In genomic region chr5:111506821-111507220, GRCm38 (mm10) we compare ENCODE assay signal across 9 mouse cellular contexts.
DNase-seq lines count a peak whose midpoint lies in the region; ATAC-seq and TF ChIP-seq lines count a peak whose summit lies in the region.
"Had no signal": no experiment of that assay in that cellular context is flagged by ENCODE, and none has a peak within 500 bp of the region (broad histone marks: within the 10 kb centered on the region; RNA-seq: fewer than 3 reads in every experiment).

No protein-coding gene starts in this region.

- H3K36me3 ChIP-seq in forebrain, embryonic 16.5 days (ENCODE audit: control insufficient read depth, insufficient read depth), result no peaks in the 10 kb centered on the region
- H3K36me3 ChIP-seq in forebrain, embryonic 15.5 days, result no peaks in the 10 kb centered on the region
- H3K36me3 ChIP-seq in liver, embryonic 14.5 days (replicated peaks; ENCODE audit: control insufficient read depth, insufficient read depth, low read depth), result no peaks in the 10 kb centered on the region
- H3K36me3 ChIP-seq: neural tube, embryonic 12.5 days had no signal

- H3K4me2 ChIP-seq in forebrain, embryonic 16.5 days (ENCODE audit: low read length), result no peak overlapping the region
- H3K4me2 ChIP-seq in forebrain, embryonic 15.5 days (replicated peaks), result no peak overlapping the region
- H3K4me2 ChIP-seq in liver, embryonic 14.5 days (ENCODE audit: low read depth), result peak overlapping the region; percentile 27
- H3K4me2 ChIP-seq: neural tube, embryonic 12.5 days had no signal

- no peak overlapping the region for H3K9ac ChIP-seq in forebrain, embryonic 16.5 days (replicated peaks; ENCODE audit: low read depth, low read length)
- H3K9ac ChIP-seq in forebrain, embryonic 15.5 days (replicated peaks), result no peak overlapping the region
- H3K9ac ChIP-seq in liver, embryonic 14.5 days (replicated peaks), result no peak overlapping the region
- H3K9ac ChIP-seq: neural tube, embryonic 12.5 days had no signal

- intact Hi-C loops in heart, postnatal 36 days (cut with DNase I), result loop anchor here (2.0 kb wide), 1 partner anchor 34 kb away; no protein-coding TSS in a partner anchor

- DNase-seq in heart, postnatal 36 days, result peak; percentile 52 to 60
- DNase-seq in liver, embryonic 14.5 days (ENCODE audit: low read depth in 3 of 3, low spot score in 3 of 3), result peak in 2 of 3 experiments; percentile 23 to 29
- no peak for DNase-seq in testis, postnatal 10 days (ENCODE audit: low spot score)
- no peak for DNase-seq in cerebellum, adult 18-20 months
- no peak for DNase-seq in Muller cell, postnatal 12 days (ENCODE audit: inconsistent ontology term)

- no peak for TF ChIP-seq CTCF in liver, embryonic 14.5 days (IDR thresholded peaks at IDR 0.05; ENCODE audit: low read depth)

- 0 out of 2 replicates have a peak, but pooled peaks have one; percentile 23 for ATAC-seq in forebrain, embryonic 16.5 days
- no peak for ATAC-seq in forebrain, embryonic 15.5 days (replicated peaks)
- peak; percentile 29; the same call in 1 of the 2 replicates for ATAC-seq in common myeloid progenitor, adult 5-6 weeks (replicated peaks; ENCODE audit: low read depth, poor library complexity, severe bottlenecking)
- ATAC-seq in liver, embryonic 14.5 days (ENCODE audit: insufficient read depth), result peak; percentile 77

- no peak overlapping the region for H3K4me3 ChIP-seq in forebrain, embryonic 16.5 days (replicated peaks; ENCODE audit: low read length)
- no peak overlapping the region for H3K4me3 ChIP-seq in forebrain, embryonic 15.5 days
- no peak overlapping the region for H3K4me3 ChIP-seq in liver, embryonic 14.5 days (ENCODE audit: insufficient read depth in 1 of 2, low read depth in 2 of 2, low read length in 2 of 2)
- H3K4me3 ChIP-seq: neural tube, embryonic 12.5 days had no signal

- no peaks in the 10 kb centered on the region for H3K9me3 ChIP-seq in forebrain, embryonic 16.5 days (ENCODE audit: control insufficient read depth, low read length)
- H3K9me3 ChIP-seq in forebrain, embryonic 15.5 days, result no peaks in the 10 kb centered on the region
- no peaks in the 10 kb centered on the region for H3K9me3 ChIP-seq in liver, embryonic 14.5 days (ENCODE audit: control insufficient read depth, low read length)
- H3K9me3 ChIP-seq: neural tube, embryonic 12.5 days had no signal

- no peaks in the 10 kb centered on the region for H3K27me3 ChIP-seq in forebrain, embryonic 16.5 days (replicated peaks; ENCODE audit: control insufficient read depth, insufficient read depth, low read length)
- no peaks in the 10 kb centered on the region for H3K27me3 ChIP-seq in forebrain, embryonic 15.5 days
- no peaks in the 10 kb centered on the region for H3K27me3 ChIP-seq in liver, embryonic 14.5 days (ENCODE audit: control insufficient read depth, insufficient read depth, low read length)

- peaks cover 27% of the 10 kb centered on the region for H3K4me1 ChIP-seq in forebrain, embryonic 16.5 days (replicated peaks; ENCODE audit: control insufficient read depth, insufficient read depth, low read length)
- H3K4me1 ChIP-seq in forebrain, embryonic 15.5 days, result peaks cover 40% of the 10 kb centered on the region
- H3K4me1 ChIP-seq in liver, embryonic 14.5 days (replicated peaks; ENCODE audit: control insufficient read depth in 2 of 2, insufficient read depth in 2 of 2, low read length in 1 of 2), result peaks cover 12 to 54% of the 10 kb centered on the region in 2 experiments

- WGBS in forebrain, embryonic 16.5 days, result 50% methylated on average over 6 of the region's 6 CpGs
- WGBS in forebrain, embryonic 15.5 days, result 48% methylated on average over 6 of the region's 6 CpGs
- 16% methylated on average over 6 of the region's 6 CpGs for WGBS in liver, embryonic 14.5 days (ENCODE audit: insufficient replicate concordance)

- H3K27ac ChIP-seq in forebrain, embryonic 16.5 days (ENCODE audit: low read length), result no peak overlapping the region
- no peak overlapping the region; the same call in 1 of the 2 replicates for H3K27ac ChIP-seq in forebrain, embryonic 15.5 days (replicated peaks)
- no peak overlapping the region for H3K27ac ChIP-seq in liver, embryonic 14.5 days
- H3K27ac ChIP-seq: neural tube, embryonic 12.5 days had no signal

- peak; percentile 87 for TF ChIP-seq EP300 in liver, embryonic 14.5 days (IDR thresholded peaks at IDR 0.05; ENCODE audit: low read depth)

Comparison
In these comparisons a context has a peak if more than half of its experiments do, and no peak if none do; other contexts are left out.
1. DNase-seq: peak in heart, postnatal 36 days (2 of 2) and liver, embryonic 14.5 days (2 of 3); none in testis, postnatal 10 days (single experiment), cerebellum, adult 18-20 months (0 of 2) and Muller cell, postnatal 12 days (single experiment).